Mouse (Mus musculus): ENCODE data around the gene Lifr.

The Lifr gene

DNA sequence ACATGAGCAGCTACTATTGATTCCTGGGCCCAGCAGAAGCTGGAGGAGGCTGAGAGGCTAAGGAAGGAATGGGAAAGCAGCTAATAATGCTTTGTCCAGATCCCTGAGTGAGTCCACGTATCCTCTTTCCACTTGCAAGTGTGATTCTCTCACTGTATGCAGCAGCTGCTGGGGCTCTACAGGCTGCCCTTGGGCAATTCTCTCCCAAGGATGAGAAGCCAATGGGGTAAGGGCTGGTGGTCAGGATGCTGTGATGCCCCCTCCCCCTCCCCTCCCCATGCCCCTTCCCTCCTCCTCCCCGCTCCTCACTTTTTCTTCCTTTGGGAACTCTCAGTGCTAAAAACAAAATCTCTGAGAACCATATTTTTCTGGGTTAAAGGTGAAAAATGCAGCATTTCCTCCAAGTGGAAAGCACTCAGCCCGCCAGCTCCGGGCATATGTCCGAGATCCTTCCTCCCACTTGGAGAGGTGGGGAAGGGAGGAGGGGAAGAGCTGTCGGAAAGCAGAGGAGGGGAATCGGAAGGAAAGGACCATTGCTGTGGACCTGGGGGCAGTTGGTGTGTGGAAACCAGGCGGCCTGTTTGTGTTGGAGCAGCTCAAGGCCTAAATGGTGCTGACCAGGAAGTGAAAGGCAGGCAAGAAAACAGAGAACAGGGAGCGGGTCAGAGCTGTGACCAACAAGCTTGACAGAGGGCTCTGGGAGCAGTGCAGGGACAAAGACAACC, 113.4 kb downstream of the Lifr start:
- no peak for DNase-seq (ENCODE audit: low read depth)

DNA sequence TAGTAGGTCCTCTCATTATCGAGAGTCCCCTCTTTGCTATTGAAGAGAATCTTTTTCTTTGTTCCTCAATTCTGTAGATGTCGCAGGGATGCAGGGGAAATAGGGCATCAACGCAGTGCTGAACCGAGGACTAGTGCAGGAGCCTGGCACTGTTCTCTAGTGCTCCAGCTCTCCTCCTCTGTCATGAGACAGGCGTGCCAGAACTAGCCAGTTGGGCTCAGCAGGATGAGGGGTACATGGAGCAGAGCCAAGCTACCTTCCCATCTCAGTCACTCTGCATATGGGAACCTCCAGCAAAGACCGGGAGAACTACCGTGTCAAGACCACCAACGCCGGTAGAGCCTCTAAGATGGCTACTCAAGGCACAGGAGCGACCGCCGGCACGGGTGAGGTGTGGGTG, 114.5 kb downstream of the Lifr start:
- no peak for DNase-seq (ENCODE audit: low read depth)

DNA sequence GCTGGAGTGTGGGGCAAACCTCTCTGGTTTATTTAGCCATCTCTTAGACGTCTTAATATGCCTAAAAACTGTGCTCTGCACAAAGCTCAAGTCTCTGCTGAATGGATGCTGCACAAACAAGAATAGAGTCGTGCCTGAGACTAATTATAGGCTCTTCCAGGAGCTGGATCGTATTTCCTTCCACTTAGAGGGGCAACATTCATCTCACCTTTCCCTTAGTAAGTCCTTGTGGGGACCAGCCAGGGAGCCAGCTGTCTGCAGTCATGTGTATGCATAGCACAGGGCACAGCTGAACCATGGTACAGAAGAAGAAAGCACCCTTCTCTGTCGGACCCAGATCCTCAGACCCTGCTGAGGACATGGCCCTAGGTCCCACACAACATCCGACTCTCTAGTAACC, 115.7 kb downstream of the Lifr start:
- DNase-seq (ENCODE audit: low read depth), result no peak

DNA sequence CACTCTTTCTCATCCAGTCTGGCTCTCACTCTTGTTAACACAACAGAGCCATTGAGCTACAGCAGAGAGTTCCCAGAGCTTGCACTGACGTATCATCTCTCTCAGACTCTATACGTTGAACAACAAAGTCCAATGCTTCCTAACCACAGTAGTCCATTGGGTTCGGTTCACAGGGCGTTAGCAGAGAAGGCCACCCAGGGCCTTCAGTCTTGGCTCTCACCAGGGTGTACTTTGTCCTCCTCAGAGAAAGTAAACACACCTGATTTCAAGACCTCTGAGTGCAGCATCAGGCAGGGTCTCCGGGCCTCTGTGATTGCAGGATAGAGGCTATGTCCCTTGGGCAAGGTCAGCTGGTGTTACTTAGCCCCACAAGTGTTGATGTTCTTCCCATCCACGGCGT, 116.9 kb downstream of the Lifr start:
- no peak for DNase-seq (ENCODE audit: low read depth)

DNA sequence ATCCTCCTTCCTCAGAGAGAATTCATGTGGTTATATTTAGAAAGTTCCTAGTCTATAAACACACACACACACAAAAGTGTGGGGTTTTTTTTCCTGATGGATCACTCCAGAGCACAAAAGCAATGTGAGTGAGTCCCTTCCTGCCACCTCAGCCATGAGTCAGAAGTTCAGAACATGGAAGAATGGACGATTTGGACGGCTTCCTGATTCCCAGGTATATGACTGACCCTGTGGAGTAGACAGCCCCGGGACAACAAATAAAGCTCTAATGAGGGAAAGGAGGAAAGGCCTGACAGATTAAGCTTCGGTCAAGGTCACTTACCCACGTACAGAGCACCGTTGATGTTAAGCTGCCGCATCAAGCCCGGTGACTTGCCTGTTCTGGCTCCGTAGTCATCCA, 117.8 kb downstream of the Lifr start:
- no peak for DNase-seq (ENCODE audit: low read depth)

DNA sequence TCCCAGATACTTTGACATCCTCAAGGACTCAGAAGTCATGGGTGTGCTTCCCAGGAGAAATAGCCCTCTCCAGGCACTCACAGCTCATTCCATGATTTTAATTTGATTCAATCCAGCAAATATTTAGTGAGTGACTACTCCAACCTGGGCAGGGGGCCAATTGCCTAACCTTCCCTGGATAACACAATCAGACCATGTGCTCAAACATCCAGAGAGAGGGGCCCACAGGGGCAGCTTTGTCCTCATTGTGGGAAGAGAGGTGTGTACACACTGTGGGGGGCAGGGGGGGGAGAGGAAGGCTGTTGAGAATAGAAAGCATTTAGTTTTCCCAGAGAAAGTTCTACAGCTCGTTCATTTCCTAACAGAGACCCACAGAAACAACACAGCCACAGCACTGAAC, 123.3 kb downstream of the Lifr start:
- no peak for DNase-seq (ENCODE audit: low read depth)

DNA sequence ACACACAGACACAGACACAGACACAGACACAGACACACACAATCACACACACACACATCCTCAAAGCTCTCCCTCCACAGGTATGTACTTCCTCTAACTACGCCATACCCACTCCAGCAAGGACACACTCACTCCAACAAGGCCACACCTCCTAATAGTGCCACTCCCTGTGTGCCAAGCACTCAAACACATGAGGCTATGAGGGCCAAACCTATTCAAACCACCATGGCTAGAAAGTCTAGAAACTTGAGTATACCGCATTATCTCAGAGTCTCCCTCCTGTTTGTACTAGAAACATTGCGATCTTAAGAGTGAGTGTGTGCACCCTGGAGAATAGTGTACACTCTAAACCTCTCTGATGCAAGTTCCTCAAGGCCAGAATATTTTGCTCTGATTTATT, 125.4 kb downstream of the Lifr start:
- DNase-seq (ENCODE audit: low read depth), result no peak

DNA sequence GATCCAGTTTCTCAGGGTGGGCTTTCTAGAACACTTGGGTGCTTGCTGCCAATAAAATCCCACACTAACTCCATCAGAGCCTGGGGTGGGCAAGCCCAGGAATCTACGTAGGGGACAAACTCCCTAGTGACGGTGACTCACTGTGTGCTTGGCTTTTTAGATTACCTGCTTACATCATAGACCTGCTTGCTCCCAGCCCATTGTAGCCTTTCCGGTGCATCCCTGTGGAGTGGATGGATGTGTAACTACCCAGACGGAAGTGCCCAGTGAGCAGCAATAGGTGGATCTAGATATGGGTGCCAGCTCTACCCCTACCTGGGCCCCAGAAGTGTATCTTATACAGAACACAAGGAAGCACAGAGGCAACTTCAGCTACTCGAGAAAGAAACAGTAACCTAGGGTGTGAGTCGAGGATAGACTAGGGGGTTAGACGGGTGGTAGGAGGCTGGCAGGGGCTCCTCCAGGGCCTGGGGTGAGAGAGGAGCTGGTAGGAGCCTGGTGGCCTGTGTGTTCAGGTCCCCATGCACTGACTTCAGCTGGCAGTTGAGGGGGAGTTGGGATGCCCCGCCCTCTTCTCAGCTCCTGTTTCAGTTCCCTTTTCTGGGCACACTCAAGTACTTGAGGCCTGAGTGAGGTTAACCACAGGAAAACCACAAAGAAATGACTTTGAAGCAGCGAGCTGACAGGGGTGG, 126.3 kb downstream of the Lifr start:
- DNase-seq (ENCODE audit: low read depth), result peak; percentile 76

DNA sequence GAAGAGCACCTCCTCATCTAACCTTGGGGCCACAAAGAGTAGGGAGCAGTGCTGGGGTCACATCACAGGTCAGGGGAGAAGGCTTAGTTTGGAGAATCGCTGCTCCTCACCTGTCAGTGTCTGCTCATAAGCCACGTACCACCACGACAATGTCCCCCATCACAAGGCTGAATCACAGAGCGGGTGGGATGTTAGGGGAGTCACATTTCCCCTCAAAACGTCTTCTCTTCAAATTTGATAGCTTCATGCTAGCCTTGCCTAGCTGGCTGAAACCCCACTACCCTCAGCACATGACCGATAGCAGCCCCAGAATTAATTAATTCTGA, 126.8 kb downstream of the Lifr start:
- DNase-seq (ENCODE audit: low read depth), result no peak

DNA sequence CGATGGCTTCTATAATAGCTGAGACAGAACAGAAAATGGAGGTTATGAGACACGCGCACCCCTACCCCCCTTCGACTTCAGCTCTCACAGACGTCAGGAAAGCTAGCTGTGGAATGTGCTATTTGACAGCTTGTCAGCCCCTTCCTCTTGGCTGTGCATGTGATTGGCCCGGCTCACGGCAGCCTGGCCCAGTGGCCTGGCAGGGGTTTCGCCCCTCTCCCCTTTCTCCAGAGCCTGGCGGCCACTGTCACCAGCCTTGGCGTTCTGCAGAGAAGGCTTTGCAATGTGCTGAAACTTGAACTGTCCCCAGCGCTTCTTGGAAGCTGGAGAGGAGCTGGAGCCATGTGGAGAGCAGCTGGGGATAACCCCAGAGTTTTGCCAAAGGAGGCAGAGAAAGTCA, 132.4 kb downstream of the Lifr start:
- DNase-seq (ENCODE audit: low read depth), result no peak

DNA sequence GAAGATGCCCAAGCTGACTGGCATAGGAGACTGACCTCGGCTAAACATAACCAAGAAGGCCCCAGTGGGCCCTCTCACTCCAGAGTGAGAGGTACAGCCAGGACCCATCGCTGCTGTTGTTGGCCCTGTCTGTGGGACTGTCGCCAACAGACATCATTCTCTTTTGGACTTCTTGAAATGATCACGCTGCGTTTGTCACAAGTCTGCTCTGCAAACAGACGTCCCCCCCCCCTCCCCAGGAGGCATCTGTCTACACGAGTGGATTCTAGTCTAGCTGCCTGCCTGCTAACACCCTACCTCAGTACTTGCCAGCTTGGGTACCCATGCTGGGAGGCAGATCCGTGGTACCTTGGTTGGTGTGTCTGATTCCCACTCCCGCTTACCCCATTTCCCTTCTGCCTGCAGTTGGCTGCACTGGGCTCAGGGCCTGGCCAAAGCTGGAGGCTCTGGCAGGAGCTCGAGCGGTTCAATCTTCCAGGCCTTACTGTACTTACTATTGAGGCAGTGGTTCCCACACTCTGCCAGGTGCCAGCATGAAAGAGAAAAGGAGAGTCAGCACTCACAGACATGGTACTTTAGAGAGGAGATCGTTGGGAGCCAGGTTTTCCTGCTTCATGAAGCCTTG, 133.8 kb downstream of the Lifr start:
- no peak for DNase-seq (ENCODE audit: low read depth)

DNA sequence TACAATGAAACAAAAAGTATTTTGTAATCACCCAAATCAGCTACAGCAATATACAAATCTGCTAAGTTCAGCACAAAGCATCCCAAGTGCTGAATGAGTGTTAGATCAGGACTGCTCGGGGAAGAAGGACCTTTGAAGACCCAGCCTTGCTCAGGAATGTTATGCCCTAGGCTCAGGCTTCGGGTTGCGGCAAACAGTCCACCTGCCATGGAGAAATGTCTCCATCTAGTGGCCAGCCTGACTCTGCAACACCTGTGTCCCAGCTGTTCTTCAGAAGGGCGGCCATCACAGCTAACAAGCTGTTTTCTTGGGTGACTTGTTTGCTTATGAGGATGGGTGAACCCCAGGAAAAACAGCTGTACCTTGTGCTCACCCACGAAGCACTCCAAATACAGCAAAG, 135.8 kb downstream of the Lifr start:
- peak; percentile 38 for DNase-seq (ENCODE audit: low read depth)

DNA sequence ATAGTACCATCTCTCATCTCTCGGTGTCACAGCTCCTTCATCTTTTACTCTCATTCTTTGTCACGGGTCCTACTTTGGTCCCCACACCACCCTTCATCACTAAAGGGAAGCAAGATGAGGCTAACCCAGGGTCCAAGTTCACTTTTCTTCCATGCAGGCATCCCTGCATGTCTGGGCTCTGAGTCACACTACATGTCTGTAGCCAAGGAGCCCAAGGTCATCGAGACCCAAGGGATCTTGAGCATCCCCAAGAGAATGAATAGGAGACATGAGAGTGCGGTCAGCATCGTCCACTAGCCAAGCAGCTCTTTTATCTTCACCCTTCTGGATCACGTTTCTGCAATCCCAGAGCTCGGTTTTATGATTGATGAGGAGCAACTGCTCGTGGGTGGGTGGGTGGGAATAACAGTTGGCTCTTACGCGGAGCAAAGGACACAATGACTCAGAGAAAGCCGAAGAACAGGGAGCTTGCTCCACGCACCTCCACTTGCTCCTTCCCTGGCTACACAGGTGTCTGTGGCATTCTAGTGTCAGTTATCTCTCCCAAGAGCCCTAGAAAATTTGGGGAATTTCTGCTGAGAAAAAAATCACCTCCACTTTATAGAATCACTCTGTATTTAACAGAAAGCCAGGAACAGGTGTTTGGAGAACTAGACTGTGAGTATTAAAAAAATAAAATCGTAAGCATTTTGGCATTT, 143.1 kb downstream of the Lifr start:
- no peak for DNase-seq (ENCODE audit: low read depth)

DNA sequence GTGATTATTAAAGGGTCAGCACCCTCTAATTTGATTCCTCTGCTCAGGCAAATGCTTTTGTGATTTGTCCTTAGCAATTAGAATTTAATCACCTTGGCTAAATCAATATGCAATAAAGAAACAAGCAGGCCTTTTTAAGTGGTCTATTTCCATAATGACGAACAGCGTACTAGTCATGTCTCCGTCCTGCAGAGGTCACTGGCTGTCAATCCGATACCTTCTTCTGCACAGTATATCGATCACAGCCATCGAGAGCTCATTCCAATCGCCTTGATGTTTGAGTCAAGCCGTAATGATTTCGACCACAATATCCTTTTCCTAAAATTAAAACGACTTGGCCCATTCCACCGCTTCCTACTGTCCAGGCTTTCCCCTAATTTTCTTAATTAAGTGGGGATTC, 149.5 kb downstream of the Lifr start:
- DNase-seq (ENCODE audit: low read depth), result no peak

DNA sequence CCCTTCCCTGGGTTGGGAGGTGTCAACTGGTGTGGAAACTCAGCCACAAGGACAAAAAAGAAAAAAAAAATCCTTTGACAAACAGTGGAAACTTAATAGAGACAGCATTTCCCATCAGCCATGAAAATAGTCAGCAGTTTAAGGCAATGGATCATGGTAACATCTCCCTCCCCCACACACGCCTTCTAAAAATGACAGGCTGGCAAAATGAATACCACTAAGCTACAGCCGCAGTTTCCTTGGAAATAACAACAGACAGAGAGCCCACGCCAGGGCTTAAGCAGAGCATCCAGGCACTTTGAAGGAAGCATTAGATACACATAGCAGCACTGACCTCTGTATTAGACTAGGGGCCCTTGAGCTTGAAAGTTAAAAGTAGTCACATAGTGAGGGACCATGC, 150.5 kb downstream of the Lifr start:
- no peak for DNase-seq (ENCODE audit: low read depth)

DNA sequence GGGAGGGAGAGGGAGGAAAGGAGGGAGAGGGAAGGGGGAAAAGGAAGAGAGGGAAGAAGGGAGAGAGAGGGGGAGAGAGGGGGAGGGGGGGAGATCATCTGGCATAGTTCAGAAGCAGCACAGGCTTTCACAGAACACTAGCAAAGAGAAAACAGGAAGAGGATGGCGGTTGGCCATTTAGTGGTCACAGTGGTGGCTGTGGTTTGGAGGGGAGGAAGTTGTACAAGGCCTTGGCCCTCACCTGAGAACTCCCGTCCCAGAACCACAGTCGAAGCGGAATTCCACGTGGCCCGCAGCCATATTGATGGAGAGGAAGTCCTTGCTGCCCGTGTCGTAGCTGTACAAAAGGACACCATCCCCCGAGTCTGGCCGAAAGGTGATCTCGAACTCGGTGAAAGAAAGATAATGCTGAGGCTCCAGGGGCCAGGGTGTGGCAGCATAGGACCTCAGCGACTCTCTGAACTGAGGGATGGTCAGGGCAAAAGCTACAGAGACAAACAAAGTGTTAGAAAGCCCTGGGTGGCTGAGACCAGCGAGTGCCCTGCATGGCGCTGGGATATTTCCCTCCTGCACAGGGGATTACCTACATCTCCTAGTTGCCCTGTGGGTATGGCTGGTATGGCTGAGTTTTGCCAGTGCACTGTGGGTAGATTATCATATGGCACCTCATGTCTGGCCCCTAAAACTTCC, 151.9 kb downstream of the Lifr start:
- DNase-seq (ENCODE audit: low read depth), result no peak

Measured in c-Kit-positive CD71-negative TER-119-negative erythroid progenitor cells, embryonic 14.5 days (primary cell).